Mouse (Mus musculus) activated CD4-positive, CD25-positive, alpha-beta regulatory T cell, adult 4 months (primary cell): Measurements from ENCODE around the gene Nutm1. TPM values are rescaled to one million over a fixed set of nuclear protein-coding genes. Genes with fewer than 3 reads are reported as not detected.
A peak's percentile ranks its signal among the peaks of the same experiment; 100 is the strongest.
"Not testable (repeated sequence)": the region's sequence is repeated elsewhere in the genome, so short reads cannot be mapped to it uniquely, and the experiment has no call there.

Experiments used
- ATAC-seq: one replicate; pipeline ENCODE4 v1.8.0; 2017
- polyA plus RNA-seq, 2 experiments: library from polyadenylated mRNA; unstranded; fragments of 100-300 nt; shearing (Covaris generic); gene quantifications; one replicate each; pipeline ENCODE4 v1.2.1; 2017

Gene Nutm1
- not detected for polyA plus RNA-seq

GRCm38 (mm10) chr2:112259241-112259962 lies at the start of gene Nutm1:
Gene Nutm1 (minus strand): TSS chr2:112259291.
- ATAC-seq: no peak

DNA sequence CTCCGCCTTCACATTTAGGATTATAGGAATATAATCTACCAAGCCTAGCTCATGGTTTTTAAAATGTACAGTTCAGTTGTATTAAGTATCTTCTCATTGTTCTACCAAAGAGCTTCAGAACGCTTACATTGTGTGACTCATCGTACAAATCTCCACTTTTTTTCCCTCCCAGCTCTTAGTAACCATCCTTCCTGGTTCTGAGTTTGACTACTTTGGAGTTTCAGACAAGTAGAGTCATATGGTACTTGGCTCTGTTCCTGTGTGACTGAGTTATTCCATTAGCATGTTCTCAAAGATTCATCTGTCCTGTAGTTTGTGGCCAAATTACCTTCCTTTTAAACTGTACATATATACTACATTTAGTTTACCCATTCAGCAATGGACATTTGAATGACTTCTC lies 49.6 kb upstream of the Nutm1 start:
- no peak for ATAC-seq

GRCm38 (mm10) chr2:112298221-112298620 lies 39.1 kb upstream of the Nutm1 start:
- no peak for ATAC-seq

- no peak for ATAC-seq
These were observed 37.1 kb upstream of the Nutm1 start for GRCm38 (mm10) chr2:112296211-112296610.

DNA sequence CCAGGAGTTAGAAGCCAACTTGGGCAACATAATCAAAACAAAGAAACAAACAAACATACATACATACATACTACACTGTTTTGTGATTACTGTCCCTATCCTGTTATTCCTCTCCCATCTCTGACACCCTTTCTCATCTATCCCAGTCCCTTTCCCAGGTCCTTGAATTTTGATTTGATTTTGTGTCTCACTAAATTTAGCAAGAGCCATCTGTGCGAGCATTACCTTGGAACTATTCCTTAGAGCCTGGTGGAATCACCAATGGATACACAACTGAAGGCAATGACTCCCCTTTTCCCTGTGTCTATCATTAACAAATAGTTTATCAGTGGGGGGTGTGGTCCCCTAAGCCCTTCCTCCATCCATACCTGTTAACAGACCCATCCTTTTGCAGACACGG lies 33.7 kb upstream of the Nutm1 start:
- no peak for ATAC-seq

GRCm38 (mm10) chr2:112289507-112289906 lies 30.4 kb upstream of the Nutm1 start:
- no peak for ATAC-seq

DNA sequence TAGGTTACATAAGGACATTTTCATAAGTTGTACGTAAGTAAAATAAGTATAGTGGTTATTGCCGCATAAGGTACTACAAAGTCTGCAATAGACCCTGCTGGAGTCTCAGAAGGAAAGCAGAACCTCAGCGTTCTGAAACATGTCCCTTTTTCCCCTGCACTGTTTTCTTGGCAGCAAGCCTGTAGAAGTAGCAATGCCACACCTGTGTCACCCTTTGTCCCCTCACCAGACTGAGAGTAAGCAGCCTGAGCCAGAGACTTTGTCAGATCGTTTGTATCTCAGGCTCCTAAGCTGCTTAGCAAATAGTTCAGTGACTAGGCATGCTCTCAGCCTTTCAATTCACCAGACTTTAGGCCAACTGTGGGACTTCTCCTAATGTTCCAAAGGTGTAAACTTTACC lies 28.0 kb upstream of the Nutm1 start:
- ATAC-seq: no peak

- ATAC-seq: not testable (repeated sequence)
These were observed 27.0 kb upstream of the Nutm1 start for GRCm38 (mm10) chr2:112286062-112286461.

DNA sequence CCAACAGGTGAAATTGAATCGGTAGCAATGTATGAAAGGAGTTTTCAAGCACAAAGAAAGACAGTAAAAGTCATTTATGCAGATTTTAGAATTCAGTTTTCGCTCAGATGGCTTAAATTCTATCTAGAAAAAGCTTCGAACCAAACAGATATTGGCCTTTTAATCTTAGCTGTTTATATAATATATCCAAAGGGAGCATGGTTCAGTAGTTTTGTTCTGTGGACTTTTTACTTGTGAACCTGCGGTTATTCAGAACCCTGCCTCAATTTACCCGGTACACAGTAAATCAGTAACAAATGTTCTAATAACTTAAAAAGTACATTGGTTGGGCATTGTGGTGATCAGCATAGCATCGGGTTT lies 25.9 kb upstream of the Nutm1 start:
- ATAC-seq: no peak

DNA sequence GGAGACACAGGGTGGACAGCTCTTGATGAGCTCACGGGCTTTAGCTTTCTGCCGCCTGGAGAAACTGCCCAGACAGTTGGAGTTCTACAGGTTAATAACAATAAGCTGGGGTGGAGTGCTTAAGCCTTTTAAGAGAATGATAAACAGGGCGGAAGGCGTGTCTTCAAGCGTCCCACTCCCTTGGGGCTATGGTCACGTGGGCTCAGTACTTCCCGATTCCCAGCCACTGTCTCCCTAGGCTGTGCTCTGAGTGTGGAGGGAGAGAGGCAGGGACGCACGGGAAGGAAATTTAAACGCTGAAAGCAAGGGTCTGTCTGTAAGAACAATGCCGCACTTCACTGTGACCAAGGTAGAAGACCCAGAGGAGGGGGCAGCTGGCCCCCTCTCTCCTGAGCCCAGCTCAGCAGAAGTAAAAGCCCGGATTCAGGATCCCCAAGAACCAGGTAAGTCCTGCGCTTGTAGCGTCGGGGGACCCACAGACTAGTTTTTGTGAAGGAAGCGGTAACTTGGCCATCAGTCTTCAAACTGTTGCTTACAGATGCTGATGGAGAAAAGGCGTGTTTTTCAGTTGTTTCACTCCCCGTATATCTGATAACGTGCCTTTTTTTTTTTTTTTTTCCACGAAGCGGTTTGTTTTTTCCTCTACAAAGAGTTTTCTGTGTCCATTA lies 25.4 kb upstream of the Nutm1 start:
- ATAC-seq: peak; percentile 63

- no peak for ATAC-seq
These were observed 23.8 kb upstream of the Nutm1 start for GRCm38 (mm10) chr2:112282846-112283245.

GRCm38 (mm10) chr2:112276870-112277269 lies 17.8 kb upstream of the Nutm1 start:
- ATAC-seq: no peak

GRCm38 (mm10) chr2:112273474-112273873 lies 14.4 kb upstream of the Nutm1 start:
- ATAC-seq: no peak

DNA sequence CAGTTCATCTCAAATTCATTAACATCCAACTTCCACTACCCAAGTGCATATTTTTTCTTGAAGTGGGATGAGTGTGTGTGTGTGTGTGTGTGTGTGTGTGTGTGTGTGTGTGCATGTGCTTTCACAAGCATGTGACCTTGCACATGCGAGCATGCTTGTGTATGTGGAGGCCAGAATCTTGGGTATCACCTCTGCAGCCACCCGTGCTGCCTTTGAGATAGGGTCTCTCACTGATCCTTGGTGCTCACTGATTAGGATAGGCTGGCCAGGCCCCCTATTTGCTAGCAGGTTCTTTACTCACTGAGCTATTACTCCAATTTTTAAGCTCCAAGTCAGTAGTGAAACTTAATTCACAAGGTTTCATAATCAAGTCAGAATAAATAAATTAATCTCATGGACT lies 13.8 kb upstream of the Nutm1 start:
- ATAC-seq: no peak

DNA sequence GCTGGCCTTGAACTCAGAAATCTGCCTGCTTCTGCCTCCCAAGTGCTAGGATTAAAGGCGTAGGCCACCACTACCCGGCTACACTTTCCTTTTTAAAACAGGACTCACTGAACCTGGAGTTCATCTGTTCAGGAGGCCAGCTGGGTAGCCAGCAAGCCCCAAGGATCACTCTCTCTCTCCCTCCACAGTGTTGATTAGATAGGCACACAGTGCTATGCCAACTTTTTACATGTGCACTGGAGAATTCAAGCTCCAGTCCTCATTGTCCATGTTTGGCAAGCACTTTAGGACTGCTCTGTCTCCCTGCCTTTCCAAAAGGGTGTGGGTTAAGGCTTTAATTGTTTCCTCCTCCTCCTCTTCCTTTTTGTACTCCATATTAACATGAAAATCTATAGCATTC lies 10.9 kb upstream of the Nutm1 start:
- ATAC-seq: no peak

DNA sequence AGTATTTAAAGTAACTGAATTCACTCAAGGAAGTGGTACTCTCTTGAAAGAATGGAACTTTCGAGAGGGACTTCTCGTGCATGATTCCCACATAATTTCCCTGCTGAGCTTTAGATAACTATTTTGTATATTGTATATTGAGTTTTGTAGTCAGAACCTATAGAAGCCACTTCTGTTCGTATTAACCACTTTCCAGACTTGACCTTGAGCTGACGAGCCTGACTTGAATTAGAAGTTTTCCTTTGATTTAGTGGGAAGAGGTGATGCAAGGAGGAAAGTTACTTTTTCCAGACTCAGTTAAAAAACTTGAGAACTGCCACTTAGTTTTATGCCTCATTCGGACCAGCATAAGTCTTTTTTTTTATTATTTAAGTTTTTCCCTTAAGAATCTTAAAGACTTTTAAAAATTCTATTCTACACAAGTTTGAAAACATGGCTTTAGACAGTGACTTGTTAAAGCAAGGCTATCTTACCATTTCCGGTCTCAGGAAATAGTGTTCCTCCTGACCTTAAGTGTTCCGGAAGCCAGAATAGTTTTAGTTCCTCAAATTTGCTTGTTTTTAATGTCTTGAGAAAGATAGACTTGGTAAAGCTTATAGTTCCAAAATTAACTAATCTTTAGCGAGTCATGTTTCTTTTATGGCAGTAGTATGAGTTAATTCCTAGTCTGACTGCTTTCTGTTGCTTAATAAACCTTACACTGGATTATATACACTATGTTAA lies 8.6 kb upstream of the Nutm1 start:
- peak; percentile 15 for ATAC-seq

- ATAC-seq: no peak
These were observed 7.7 kb upstream of the Nutm1 start for GRCm38 (mm10) chr2:112266780-112267179.

DNA sequence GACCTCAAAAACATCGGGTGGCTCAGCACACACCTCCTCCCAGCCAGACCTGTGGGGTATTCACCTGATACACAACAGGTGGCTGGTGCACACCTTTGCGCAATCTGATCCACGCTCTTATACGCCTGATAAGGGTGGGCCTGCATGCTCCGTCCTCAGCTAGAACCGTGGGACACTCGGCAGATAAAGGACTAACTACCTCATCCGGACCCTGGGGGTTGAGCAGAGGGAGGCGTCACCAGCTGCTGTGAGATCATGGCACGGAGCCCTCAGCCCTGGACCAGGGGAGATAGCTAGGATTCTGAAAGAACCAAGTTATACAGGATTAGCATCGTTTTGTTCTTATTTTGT lies 7.1 kb upstream of the Nutm1 start, which contains the start of gene Gm21985:
TSS of gene Gm21985 (plus strand) at position 73 of the 351 bp plus-strand sequence.
- ATAC-seq: peak; percentile 19

DNA sequence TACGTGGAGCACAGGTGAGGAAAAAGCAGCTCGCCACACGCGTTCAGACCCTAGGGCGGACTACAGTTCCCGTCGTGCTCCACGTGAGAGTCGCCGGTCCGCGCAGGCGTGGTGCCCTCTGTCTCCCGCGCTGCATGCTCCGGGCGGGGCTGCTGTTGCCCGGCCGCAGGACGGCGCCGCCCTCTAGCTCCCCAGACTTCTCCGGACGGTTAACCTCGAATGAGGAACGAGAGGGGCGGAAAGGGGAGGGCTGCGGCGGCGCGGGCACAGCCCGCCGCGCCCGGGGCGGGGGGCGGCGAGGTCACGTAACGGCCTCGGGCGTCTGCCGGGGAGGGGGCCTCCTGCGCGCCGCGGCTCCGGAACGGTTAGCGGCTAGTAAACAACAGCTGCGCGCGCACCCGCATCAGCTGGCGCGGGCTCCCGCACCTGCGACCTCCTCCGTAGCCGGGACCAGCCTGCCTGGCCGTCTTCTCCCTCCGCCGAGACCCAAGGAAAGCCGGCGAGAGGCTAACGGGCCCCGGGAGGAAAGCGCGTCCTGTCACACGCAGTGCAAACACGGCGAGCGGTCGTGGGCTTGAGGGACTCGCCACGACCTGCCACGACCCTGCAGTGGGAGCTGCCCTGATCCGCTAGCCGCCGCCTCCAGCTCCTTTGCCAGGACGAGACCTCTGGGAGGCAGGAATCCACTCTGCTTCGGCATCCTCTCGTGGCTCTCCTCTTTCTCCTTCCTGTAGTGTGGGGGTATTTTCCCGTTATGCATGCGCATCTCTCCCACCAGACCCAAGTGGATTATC lies 6.6 kb upstream of the Nutm1 start, which contains the start of gene Slc12a6:
TSS of gene Slc12a6 (plus strand) at position 378 of the 794 bp plus-strand sequence.
- peak; percentile 68 for ATAC-seq

GRCm38 (mm10) chr2:112264364-112264763 lies 5.3 kb upstream of the Nutm1 start:
- no peak for ATAC-seq

- no peak for ATAC-seq
These were observed 3.7 kb upstream of the Nutm1 start for GRCm38 (mm10) chr2:112262779-112263295.
